Mouse (Mus musculus): ENCODE measurements around the gene Ampd2.

GRCm38 (mm10) chr3:108089916-108090315 lies 3.5 kb upstream of the Ampd2 start:
- TF ChIP-seq POLR2A (IDR thresholded peaks at IDR 0.05; ENCODE audit: control insufficient read depth, extremely low read depth, insufficient read depth, low read length, poor library complexity): no peak
- no peak for TF ChIP-seq CTCF (IDR thresholded peaks at IDR 0.05; ENCODE audit: borderline replicate concordance, control insufficient read depth, extremely low read depth, insufficient read depth, low read length, poor library complexity)

Measured in thymus, adult 2 months (tissue).